Mouse (Mus musculus) cortical plate, adult 2 months (tissue): ENCODE data around the gene Ophn1.

Source experiments
- CTCF ChIP-seq: fragments of 200-500 bp; IDR thresholded peaks from 2 replicates; pipeline ENCODE4 v1.5.1; 2011; ENCODE audit warnings: mild to moderate bottlenecking, control low read depth, low read length; ENCODE audit not compliant: insufficient read depth; ENCODE audit errors: extremely low read depth
- POLR2A ChIP-seq: fragments of 200-500 bp; IDR thresholded peaks from 2 replicates; pipeline ENCODE4 v1.6.1; 2011; ENCODE audit warnings: mild to moderate bottlenecking, low read length, control low read depth; ENCODE audit not compliant: insufficient read depth; ENCODE audit errors: extremely low read depth

DNA sequence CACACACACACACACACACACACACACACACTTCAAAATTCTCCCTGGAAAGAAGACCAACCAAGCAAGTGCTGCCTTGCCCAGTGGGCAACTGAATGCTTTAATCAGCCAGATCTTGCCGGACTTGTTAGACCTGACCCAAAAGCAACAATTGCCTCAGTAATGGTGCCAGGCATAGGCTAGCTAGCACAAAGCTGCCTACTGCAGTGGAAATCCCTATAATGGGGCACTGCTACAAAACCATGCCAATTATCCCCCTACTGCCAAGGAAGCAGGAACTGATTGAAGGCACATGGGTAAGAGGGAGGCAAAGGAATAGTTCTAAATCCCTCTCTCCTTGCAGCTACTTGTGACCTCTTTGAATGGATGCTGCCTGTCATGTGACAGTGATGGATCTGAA, 18.8 kb downstream of the Ophn1 start:
- TF ChIP-seq CTCF (no peak), POLR2A (no peak)
